Mouse (Mus musculus): ENCODE measurements around the gene Daam1. TPM values are rescaled to one million over a fixed set of nuclear protein-coding genes. Genes with fewer than 3 reads are reported as not detected.

The Daam1 gene
- polyA plus RNA-seq, 1 experiment from 2014 or later: 11.0 TPM

GRCm38 (mm10) chr12:71987885-71988284, 157.0 kb downstream of the Daam1 start:
- DNase-seq (ENCODE audit: low spot score) (no peak), ATAC-seq (no peak)
- TF ChIP-seq EP300 (IDR thresholded peaks at IDR 0.05) (no peak), CTCF (IDR thresholded peaks at IDR 0.05) (peak; percentile 33)
- no peak overlapping the region for H3K4me3 ChIP-seq (ENCODE audit: low read depth, low read length)
- H3K4me2 ChIP-seq (replicated peaks; ENCODE audit: low read depth, low read length): no peak overlapping the region
- no peaks in the 10 kb centered on the region for H3K4me1 ChIP-seq (ENCODE audit: insufficient read depth, low read depth, low read length)
- H3K9me3 ChIP-seq (ENCODE audit: low read length): no peaks in the 10 kb centered on the region
- H3K9ac ChIP-seq (replicated peaks; ENCODE audit: low read depth): no peak overlapping the region
- H3K27ac ChIP-seq (ENCODE audit: low read length): no peak overlapping the region
- no peaks in the 10 kb centered on the region for H3K27me3 ChIP-seq (replicated peaks; ENCODE audit: insufficient read depth, low read length)
- 85% methylated on average over 4 of the region's 4 CpGs for WGBS
- H3K36me3 ChIP-seq (ENCODE audit: insufficient read depth, low read length): peaks cover 58% of the 10 kb centered on the region

- Histone ChIP-seq H3K36me3 (ENCODE audit: insufficient read depth, low read length) (peaks cover 42% of the 10 kb centered on the region), H3K27me3 (replicated peaks; ENCODE audit: insufficient read depth, low read length) (no peaks in the 10 kb centered on the region), H3K9me3 (ENCODE audit: low read length) (no peaks in the 10 kb centered on the region), H3K9ac (replicated peaks; ENCODE audit: low read depth) (no peak overlapping the region), H3K4me2 (replicated peaks; ENCODE audit: low read depth, low read length) (no peak overlapping the region), H3K4me3 (ENCODE audit: low read depth, low read length) (no peak overlapping the region), H3K27ac (ENCODE audit: low read length) (no peak overlapping the region), H3K4me1 (ENCODE audit: insufficient read depth, low read depth, low read length) (no peaks in the 10 kb centered on the region)
- 95% methylated on average over 17 of the region's 17 CpGs for WGBS
- TF ChIP-seq CTCF (IDR thresholded peaks at IDR 0.05) (no peak), EP300 (IDR thresholded peaks at IDR 0.05) (no peak)
- ATAC-seq (no peak), DNase-seq (ENCODE audit: low spot score) (no peak)
These were observed 158.7 kb downstream of the Daam1 start for GRCm38 (mm10) chr12:71989596-71989995.

- TF ChIP-seq CTCF (IDR thresholded peaks at IDR 0.05) (no peak), EP300 (IDR thresholded peaks at IDR 0.05) (no peak)
- Histone ChIP-seq H3K9me3 (ENCODE audit: low read length) (no peaks in the 10 kb centered on the region), H3K4me1 (ENCODE audit: insufficient read depth, low read depth, low read length) (no peaks in the 10 kb centered on the region), H3K4me2 (replicated peaks; ENCODE audit: low read depth, low read length) (no peak overlapping the region), H3K27ac (ENCODE audit: low read length) (no peak overlapping the region), H3K27me3 (replicated peaks; ENCODE audit: insufficient read depth, low read length) (no peaks in the 10 kb centered on the region), H3K36me3 (ENCODE audit: insufficient read depth, low read length) (peaks cover 29% of the 10 kb centered on the region), H3K9ac (replicated peaks; ENCODE audit: low read depth) (no peak overlapping the region), H3K4me3 (ENCODE audit: low read depth, low read length) (no peak overlapping the region)
- ATAC-seq (no peak), DNase-seq (ENCODE audit: low spot score) (no peak)
- WGBS: 89% methylated on average over 18 of the region's 18 CpGs
These were observed 161.8 kb downstream of the Daam1 start for GRCm38 (mm10) chr12:71992599-71993210.

GRCm38 (mm10) chr12:71995831-71996230, 165.0 kb downstream of the Daam1 start:
- H3K36me3 ChIP-seq (ENCODE audit: insufficient read depth, low read length): peaks cover 8% of the 10 kb centered on the region; the same call in 1 of the 2 replicates
- H3K4me3 ChIP-seq (ENCODE audit: low read depth, low read length): no peak overlapping the region
- H3K27me3 ChIP-seq (replicated peaks; ENCODE audit: insufficient read depth, low read length): no peaks in the 10 kb centered on the region
- DNase-seq (ENCODE audit: low spot score) (no peak), ATAC-seq (no peak)
- no peak overlapping the region for H3K9ac ChIP-seq (replicated peaks; ENCODE audit: low read depth)
- WGBS: 91% methylated on average over 8 of the region's 8 CpGs
- no peak overlapping the region for H3K27ac ChIP-seq (ENCODE audit: low read length)
- H3K9me3 ChIP-seq (ENCODE audit: low read length): no peaks in the 10 kb centered on the region
- no peak overlapping the region for H3K4me2 ChIP-seq (replicated peaks; ENCODE audit: low read depth, low read length)
- TF ChIP-seq EP300 (IDR thresholded peaks at IDR 0.05) (no peak), CTCF (IDR thresholded peaks at IDR 0.05) (no peak)
- no peaks in the 10 kb centered on the region for H3K4me1 ChIP-seq (ENCODE audit: insufficient read depth, low read depth, low read length)

GRCm38 (mm10) chr12:71996920-71997319, 166.0 kb downstream of the Daam1 start:
- TF ChIP-seq EP300 (IDR thresholded peaks at IDR 0.05) (no peak), CTCF (IDR thresholded peaks at IDR 0.05) (no peak)
- no peak for DNase-seq (ENCODE audit: low spot score)
- H3K9me3 ChIP-seq (ENCODE audit: low read length): no peaks in the 10 kb centered on the region

GRCm38 (mm10) chr12:71997364-71997763, 166.5 kb downstream of the Daam1 start:
- H3K9ac ChIP-seq (replicated peaks; ENCODE audit: low read depth): no peak overlapping the region
- no peak for TF ChIP-seq CTCF (IDR thresholded peaks at IDR 0.05)
- no peak for TF ChIP-seq EP300 (IDR thresholded peaks at IDR 0.05)
- WGBS: 73% methylated on average over 4 of the region's 4 CpGs
- H3K27me3 ChIP-seq (replicated peaks; ENCODE audit: insufficient read depth, low read length): no peaks in the 10 kb centered on the region
- DNase-seq (ENCODE audit: low spot score) (no peak), ATAC-seq (no peak)
- H3K27ac ChIP-seq (ENCODE audit: low read length): no peak overlapping the region
- no peak overlapping the region for H3K4me2 ChIP-seq (replicated peaks; ENCODE audit: low read depth, low read length)
- H3K4me3 ChIP-seq (ENCODE audit: low read depth, low read length): no peak overlapping the region
- no peaks in the 10 kb centered on the region for H3K9me3 ChIP-seq (ENCODE audit: low read length)
- H3K4me1 ChIP-seq (ENCODE audit: insufficient read depth, low read depth, low read length): no peaks in the 10 kb centered on the region
- H3K36me3 ChIP-seq (ENCODE audit: insufficient read depth, low read length): peaks cover 6% of the 10 kb centered on the region; the same call in 1 of the 2 replicates

More at GRCm38 (mm10) chr12:71996920-71997319, 166.0 kb downstream of the Daam1 start:
- Histone ChIP-seq H3K4me2 (replicated peaks; ENCODE audit: low read depth, low read length) (no peak overlapping the region), H3K9ac (replicated peaks; ENCODE audit: low read depth) (no peak overlapping the region), H3K27ac (ENCODE audit: low read length) (no peak overlapping the region), H3K27me3 (replicated peaks; ENCODE audit: insufficient read depth, low read length) (no peaks in the 10 kb centered on the region), H3K4me3 (ENCODE audit: low read depth, low read length) (no peak overlapping the region), H3K36me3 (ENCODE audit: insufficient read depth, low read length) (peaks cover 7% of the 10 kb centered on the region; the same call in 1 of the 2 replicates), H3K4me1 (ENCODE audit: insufficient read depth, low read depth, low read length) (no peaks in the 10 kb centered on the region)
- WGBS: 66% methylated on average over 2 of the region's 2 CpGs
- no peak for ATAC-seq

Data from lung, postnatal 0 days (tissue).